Mouse (Mus musculus) testis, postnatal 14 days (tissue): ENCODE measurements at regions not wholly inside any gene's neighbourhood (a gene's known extent, or its start where the extent isn't known, plus 50 kb on each side); places are given as distances from the start of the nearest gene placed in this dataset.

ENCODE experiments used
- DNase-seq: peaks from one replicate; pipeline ENCODE4 v3.0.0; 2021; ENCODE audit warnings: low spot score

DNA sequence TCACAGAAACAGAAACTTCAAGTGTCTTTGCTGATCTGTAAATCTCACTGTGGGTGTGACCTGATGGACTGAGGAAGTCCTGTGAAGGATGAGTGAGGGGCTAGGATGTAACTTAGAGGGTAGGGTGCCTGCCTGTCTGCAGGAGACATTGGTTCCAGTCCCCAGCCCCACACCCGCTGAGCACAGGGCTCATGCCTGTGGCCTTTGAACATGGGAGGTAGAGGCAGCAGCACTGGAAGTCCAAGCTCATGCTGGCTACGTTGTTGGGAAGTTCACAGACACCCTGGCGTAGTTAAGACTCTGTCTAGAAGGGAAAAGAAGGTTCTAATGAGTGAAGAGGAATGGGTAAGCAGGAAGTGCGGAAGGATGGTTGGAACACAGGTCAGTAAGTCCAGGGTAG lies 59.7 kb upstream of the Tgm3 start:
- DNase-seq = no peak

GRCm38 (mm10) chr2:129955260-129955691 lies 56.9 kb upstream of the Tgm3 start:
- DNase-seq = no peak

- DNase-seq = no peak
These were observed 54.0 kb upstream of the Tgm3 start for GRCm38 (mm10) chr2:129958120-129958519.

GRCm38 (mm10) chr2:129960364-129960763 lies 51.8 kb upstream of the Tgm3 start:
- DNase-seq = no peak

GRCm38 (mm10) chr2:129961522-129961921 lies 50.6 kb upstream of the Tgm3 start:
- DNase-seq = no peak
